Mouse (Mus musculus) granulocyte monocyte progenitor cell, adult 5-6 weeks (primary cell): ENCODE results near the gene Cacna1c. TPM values are rescaled to one million over a fixed set of nuclear protein-coding genes. Genes with fewer than 3 reads are reported as not detected.

Source experiments
- ATAC-seq: replicated peaks from 2 replicates; pipeline ENCODE4 v1.8.0; 2016; ENCODE audit warnings: mild to moderate bottlenecking, moderate TSS enrichment, inconsistent platforms; ENCODE audit not compliant: poor library complexity, severe bottlenecking
- total RNA-seq, 2 experiments: library from RNA; stranded (forward) in 1 of 2; stranded (reverse) in 1 of 2; fragments of 200-712, 200-1000 nt in 1 of 2; fragments of >200 nt in 1 of 2; fragmentation: Nextera tagmentation in 1 of 2; gene quantifications; 2 replicates each; pipeline ENCODE4 v1.2.3; 2014 to 2017

The Cacna1c gene
- total RNA-seq, 2 experiments from 2014 or later = not detected

DNA sequence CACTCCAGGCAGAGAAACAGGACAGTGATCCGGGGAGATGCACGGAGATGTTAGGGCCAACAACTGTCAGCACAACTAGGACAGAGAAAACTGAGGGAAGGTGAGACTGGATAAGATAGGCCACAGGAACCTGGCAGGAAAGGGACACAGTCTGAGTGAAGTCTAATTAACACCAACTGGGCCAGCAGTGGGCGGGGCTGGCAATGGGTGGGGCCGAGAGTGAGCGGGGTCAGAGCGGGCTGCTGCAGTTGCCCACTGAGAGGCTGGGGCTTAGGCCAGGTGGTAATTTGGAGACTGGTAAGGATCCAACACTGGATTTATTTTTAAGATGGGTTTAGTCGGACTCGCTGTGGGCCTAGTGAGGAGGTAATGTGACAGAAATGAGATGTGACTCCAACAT is 418.8 kb downstream of the Cacna1c start:
- ATAC-seq = no peak

DNA sequence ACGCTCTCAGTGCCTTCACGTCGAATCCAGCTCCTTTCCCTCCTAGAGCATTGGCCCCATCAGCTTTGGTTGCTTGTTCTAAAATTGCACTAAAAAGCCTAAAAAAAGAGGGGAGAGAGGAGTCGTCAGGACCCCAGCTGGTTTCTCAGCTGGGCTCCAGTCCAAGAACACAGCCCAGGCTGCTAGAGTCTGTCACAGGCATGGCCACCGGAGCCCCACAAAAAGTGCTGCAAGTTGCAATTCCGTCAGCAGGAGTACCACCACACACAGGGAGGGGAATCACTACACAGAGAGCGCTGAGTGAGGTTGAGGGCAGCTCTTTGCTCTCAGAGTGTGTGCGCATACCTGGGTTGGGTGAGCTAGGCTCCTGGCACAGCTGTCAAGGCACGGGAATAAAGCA is 419.8 kb downstream of the Cacna1c start:
- ATAC-seq = no peak

DNA sequence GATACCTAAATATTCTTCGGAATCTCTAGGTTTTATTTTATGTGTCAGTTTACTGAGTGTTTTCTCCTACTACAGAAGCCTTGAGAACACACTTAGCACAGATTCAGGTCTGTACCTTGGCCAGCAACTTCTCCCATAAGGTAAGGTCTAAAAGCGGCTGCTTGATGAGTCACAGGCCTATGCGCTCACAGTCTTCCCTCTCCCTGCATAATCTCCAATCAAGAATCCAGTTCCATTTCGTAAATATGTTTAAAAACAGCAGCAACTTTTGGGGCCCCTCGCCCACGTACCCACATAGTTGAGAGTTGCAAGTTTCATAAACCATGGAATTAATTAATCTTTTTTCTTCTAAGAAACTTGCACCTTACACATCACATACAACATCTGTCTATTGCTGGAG is 423.6 kb downstream of the Cacna1c start:
- ATAC-seq = no peak

DNA sequence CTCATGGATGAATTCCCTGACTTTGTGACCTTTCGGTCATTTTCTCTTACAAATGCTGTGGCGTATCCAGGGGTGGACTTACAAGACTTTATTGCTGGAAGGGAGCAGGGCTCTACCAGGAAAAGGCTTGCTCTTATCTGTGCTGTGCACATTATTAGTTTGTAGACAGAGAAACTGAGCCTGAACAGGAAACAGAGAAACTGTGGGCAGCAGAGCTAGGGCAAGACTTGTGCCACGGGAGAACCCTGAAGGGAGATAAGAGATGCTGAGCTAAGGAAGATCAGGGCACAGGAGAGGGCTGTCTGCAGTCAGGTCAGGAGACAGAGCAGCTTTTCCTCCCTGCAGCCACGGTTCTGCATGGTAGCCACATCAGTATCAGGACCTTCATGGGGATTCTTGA is 425.1 kb downstream of the Cacna1c start:
- ATAC-seq = no peak

DNA sequence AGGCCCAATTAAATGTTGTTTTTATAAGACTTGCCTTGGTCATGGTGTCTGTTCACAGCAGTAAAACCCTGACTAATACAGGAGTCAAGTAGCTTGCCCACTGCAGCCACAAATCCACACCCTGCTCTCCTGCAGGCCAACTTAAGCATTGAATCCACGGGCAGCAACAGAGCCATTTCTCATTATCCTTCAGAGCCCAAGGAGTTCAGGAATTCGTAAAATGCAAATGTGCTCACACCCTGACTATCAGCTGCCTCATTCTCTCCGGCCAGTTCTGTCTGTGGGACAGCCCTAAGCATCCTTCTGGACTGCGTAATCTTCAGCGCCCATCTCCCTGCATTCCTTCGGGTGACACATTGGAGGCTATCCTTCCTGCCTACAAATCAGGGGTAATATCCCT is 425.8 kb downstream of the Cacna1c start:
- ATAC-seq = no peak

DNA sequence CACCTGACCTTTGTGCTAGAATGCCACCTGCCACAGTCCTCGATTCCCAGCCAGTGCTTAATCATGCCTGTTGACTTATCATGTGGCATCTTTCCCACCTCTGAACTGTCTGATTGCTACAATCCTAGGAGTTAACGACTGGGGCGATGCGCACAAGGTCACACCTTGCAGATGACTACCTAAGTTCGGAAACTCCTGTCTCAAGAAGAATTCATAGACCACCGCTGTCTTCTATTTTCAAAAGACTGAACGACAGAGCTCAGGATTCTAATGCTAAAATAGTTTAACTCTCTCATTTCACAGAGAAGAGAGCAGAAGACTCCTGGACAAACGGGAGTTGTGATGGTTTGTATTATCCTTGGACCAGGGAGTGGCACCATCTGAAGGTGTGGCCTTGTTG is 426.4 kb downstream of the Cacna1c start:
- ATAC-seq = no peak

DNA sequence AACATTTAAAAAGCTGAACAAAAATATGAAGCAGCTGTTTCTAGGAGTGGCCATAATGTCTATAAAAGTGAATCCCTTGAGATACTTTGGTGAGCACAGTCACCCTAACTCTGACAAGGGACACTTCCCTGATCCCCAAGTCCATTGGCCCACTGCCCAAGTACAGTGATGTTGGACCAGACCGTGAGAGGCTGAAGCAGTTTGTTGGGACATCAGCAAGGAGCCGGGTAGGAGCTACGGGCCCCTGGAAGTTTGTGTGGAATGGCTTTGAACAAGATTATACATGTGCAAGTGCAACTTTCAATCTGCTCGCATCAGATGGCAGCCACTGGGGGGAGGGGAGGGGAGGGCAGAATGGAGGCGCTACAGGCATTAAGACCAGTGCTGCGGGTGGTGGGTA is 428.5 kb downstream of the Cacna1c start:
- no peak for ATAC-seq

DNA sequence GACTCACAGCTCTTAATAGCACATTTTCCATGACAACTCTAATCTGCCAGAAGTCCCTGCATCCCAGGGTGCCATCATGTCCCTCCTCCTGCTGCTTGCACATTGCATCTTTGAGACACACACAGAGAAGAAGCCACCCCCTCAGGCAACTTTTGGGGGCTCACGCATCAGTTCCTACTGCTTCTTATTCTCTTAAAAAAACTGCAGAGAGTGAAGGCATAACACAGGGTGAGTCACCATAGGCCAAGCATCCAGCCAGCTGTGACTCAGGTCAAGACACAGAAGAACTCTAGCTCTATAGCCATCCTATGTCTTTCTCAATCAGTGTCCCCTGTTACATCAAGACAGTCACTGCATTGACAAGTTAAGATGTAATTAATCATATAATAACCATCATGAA is 431.0 kb downstream of the Cacna1c start:
- ATAC-seq = no peak

DNA sequence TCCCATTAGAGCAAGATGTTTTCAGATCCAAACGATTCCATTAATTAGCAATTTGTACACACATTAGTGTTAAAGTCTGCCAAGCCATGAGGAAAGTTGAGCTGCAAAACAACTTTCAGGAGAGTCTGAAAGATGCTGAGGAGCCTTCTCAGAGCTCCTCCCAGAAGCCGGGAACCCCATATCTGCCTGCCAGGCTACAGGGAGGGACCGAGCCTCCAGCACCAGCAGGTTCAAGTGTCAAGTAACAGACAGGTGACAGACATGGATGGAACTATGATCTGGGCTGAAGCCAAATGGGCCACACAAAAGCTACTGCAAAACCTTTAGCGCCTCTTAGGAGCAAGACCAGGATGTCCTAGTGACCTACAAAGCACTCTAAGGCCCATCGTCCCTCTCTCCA is 437.2 kb downstream of the Cacna1c start:
- no peak for ATAC-seq

DNA sequence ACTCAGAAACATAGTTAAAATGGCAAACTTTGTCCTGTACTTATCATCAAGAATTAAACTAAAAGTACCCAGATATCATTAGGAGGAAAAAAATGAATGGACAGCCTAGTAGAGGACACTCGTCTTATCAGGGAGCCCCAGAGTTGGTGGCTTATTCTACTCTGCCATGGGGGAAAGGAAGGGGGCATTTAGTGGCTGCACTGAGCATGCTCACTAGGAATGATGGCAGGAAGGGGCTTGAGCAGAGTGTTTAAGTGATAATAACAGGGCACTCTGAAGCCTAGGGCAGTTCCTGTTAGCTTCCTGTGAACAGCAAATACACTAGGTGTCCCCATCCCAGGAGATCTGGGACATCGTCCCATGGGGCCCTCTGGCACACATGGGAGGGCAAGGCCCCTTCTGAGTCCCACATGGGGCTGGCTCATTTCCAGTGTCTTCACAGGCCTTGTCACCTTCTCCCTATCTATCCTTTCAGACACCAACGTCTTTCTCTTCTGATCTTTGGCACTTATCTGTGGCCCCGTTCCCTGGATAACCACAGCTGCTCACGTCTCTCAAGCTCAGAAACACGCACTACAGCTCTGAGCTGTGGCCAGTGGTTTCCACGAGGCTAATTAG is 437.8 kb downstream of the Cacna1c start:
- no peak for ATAC-seq

DNA sequence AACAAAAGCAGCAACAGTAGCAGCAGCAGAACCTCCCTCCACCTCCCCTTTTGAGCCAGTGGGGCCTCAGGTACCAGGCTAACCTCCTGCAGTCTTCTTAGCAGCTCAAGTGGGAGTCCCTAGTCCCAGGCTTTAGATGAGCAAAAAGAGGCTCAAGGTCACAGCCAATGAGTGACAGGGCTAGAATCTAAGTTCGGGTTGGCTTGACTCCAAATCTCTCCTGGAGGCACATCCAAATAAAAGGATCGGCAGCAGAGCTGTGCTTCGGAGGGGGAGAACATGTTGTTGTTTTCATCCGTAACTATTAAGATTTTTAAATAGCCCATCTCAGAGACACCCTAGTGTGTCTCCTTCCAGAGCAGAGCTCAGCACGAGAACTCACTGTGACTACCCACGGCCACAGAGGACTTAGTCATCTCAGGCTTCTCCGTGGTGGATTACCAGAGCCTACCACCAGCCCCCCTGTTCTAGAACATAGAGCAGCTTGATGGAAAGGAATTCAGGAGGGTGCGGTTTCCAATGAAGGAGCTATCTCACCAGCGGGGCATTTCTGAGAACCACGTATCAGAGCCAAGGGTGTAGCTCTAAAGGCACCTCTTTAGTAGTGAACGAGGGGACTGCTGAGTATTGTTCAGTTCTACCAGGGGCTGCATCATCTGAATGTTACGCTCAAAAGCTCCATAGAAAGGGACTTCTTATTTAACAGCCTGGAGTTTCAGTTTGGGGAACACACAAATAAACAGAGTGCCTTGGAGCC is 438.5 kb downstream of the Cacna1c start:
- no peak for ATAC-seq

DNA sequence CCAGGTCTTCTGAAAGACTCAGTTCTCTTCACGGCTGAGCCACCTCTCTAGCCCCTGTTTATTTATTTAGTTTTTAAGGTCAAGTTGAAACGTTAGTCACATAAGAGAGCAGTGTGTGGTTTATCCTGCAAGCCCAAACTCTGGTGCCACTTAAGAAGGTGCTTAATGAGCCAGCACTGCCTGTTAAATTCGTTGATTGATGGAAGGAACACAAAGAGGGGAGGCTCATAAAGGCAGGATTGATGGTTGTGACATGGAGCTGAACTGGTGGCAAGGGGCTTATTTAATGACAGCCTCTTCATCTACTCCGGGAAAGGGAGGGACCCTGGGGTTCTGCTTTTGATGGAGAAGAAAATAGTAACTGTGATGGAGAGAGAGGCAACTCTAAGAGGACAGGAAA is 439.7 kb downstream of the Cacna1c start:
- no peak for ATAC-seq

DNA sequence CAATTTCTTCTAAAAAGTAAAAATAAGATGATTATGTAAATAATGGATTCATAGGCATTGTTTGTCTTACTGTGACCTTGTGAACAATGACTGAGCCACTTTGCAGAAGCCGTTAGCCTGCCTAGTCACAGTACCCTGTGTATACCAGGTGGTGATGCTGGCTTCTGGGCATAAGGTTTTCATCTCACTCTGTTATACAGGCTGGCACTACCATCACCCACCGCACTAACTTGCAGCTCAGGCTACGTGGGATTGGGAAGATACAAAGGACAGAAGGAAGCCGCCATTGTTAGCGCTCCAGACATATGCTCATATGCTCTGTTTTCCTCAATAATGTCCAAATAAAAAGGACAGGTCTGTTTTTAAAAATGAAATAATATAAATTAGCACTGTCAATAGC is 440.4 kb downstream of the Cacna1c start:
- ATAC-seq = no peak

DNA sequence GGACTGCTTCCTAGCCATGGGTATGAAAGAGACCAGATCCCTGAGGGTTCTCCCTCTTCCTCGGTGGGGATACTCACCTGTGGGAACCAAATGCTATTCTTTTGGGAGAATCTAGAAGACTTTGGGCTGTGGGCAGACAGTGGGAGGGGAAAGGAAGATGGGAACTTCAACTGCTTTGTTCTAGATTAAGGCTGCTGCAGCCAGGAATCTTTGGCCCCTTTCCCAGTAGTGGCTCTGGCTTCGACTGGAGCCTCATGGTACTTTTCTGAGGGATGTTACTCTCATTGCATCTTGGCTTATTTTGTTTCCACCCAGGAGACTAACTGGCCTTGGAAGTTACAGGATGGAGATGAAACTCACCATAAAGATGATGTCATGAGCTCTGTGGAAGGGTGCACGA is 441.8 kb downstream of the Cacna1c start:
- ATAC-seq = no peak

DNA sequence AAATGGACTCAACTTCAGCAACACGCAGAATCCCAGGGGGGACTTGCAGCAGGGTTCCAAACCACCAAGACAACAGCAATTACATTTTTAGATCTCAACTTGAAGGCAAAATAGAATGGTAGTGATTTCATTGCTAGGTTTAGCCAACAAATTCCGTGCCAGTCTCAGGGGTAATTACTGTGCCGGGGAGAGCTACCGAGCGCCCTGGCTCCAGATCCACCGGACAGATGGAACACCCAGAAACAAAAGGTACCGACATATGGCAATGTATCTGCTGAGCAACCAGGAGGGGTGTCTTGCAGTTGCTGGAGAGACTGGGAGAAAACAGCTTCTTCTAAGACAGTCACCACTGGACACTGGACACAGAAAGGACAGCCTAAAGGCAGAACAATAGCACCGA is 442.4 kb downstream of the Cacna1c start:
- no peak for ATAC-seq

DNA sequence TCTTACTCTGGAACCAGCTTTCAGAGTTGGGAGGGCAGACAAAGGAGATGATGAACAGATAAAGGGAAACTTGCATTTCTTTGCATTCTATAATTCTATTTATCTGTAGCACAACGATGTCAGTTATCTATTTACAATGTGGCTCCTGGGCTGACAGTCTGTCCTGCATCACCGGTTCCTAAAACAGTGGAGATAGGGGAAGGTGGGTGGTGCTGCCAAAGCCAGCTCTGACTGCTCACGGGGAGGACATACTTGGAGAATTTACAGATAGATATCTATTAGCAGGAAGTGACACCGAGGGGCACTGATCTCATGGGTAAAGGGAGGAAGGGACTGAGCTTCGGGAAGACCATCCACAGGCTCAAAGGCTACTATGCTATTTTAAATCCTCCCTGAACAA is 443.2 kb downstream of the Cacna1c start:
- no peak for ATAC-seq

DNA sequence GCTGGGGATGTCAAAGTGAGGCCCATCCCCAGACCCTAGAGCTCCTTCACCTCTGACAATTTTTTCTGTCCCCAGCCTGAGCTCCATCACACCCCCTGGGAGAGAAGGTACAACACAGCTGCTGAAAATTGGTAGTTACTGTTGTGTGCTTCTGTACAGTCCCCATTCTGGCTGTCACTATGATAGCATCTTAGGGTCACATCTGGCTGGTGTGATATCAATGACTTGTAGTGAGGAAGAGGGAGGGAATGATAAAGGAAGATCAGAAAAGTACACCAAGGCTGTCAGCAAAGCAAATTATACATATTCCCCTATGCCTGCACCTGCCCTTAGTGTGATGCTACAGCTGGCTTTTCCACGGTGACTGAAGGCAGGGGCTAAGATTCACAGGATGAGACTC is 446.9 kb downstream of the Cacna1c start:
- ATAC-seq = no peak

DNA sequence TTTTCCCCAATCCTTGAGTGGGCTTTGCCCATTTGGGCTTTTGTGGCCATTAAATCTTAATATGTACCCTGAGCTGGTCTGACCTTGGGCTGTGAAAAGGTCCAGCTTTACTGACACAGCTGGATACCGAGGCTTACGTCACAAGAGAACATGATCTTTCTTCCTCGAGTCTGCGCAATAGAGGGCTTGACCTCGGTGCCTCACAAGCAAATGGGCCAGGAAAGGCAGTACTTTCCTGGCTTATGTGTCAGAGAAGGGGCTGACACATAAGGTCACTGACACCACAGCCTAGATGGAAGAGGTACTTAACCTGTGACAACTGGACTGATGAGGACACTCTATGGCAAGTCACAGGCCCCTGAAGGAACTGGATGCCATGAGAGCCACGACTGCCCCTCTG is 453.5 kb downstream of the Cacna1c start:
- no peak for ATAC-seq

DNA sequence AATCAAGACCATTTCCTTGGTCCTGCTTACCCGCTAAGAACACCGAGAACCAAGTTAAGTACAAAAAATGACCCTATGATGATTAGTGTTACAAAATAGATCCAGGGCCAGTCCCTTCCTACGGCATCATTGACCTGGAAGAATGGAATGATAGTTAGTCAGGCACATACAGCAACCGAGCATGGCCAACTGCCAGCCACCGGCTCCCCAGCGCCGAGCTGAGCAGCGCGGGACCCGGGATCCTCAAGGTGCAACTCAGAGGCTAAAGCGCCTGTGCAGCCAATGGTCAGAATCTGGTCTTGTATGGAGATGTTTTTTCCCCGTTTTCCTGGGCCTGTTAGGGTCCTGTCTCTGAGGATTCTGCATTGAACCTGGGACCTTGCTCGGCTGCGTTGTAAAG is 454.4 kb downstream of the Cacna1c start:
- no peak for ATAC-seq

DNA sequence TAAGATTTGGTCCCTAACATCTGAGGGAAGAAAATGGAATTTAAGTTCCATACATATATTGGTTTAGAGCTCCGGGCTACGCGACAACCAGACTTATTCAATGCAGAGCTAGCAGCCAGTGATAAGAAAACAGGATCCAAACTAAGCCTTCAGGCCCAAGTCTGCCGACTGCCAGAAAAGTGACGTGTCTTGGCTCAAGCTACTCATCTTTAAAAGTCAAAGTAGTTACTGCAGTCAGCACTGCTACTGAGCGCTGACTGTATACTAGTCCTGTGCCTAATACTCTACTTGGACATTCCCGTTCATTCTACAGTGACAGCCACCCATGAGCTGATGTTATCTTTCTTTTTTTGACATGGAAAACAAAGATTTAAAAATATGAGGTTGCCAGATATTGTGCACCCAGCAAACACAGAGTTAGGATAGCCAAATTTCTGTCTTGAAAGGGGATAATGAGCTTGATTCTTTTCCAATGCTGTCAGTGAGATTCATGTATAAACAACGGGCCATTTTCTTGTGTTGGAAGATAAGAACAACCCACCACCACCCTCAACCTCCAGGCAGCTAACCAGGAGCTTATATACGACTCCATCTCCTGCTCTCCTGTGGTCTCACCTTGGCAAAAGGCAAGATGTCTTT is 456.1 kb downstream of the Cacna1c start:
- no peak for ATAC-seq

DNA sequence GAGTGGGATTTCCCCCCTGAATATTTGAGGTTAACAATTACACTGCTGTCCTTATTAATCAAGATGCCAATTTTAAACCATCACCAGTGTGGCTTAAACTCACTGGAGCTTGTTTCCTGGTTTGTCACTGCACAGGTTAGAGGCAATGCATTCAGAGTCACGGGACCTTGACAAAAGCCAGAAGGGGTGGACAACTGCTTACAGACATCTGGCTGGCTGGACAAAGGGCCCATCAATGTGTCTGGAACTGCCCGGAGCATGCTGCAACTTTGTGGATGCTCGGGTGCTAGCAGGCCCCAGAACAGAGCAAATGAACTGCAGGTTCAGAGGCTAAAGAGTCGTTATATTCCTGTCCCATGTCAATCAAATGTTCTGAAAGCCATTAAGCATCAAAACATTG is 456.9 kb downstream of the Cacna1c start:
- no peak for ATAC-seq

DNA sequence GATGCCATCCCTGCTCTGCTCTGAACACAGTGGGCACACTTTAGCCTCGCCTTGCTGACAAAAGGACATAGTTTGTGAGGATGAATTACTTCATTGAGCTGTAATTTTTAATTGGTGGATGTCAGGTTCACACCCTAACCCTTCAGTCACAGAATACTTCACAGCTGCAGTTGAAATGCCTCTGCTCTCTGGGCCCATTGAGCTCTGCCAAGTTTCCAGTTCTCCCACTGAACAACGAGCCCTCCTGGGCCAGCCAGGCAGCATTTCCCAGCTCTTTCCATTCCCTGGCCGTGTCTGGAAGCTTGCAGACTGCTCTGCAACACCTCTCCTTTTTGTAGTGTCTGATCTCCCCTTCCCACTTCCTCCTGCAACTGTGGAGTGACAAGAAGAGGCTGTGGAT is 457.6 kb downstream of the Cacna1c start:
- ATAC-seq = no peak
